Mouse (Mus musculus): ENCODE measurements around the gene Vmo1.

GRCm38 (mm10) chr11:70487816-70488215 lies 26.6 kb downstream of the Vmo1 start:
- no peak for TF ChIP-seq CTCF (IDR thresholded peaks at IDR 0.05; ENCODE audit: control insufficient read depth, insufficient read depth, insufficient replicate concordance, low read depth, low read length)
- TF ChIP-seq POLR2A (IDR thresholded peaks at IDR 0.05; ENCODE audit: control insufficient read depth, low read depth, low read length): no peak

Data from testis, adult 2 months (tissue).